Mouse (Mus musculus) CD4-positive, CD25-positive, alpha-beta regulatory T cell, adult 2 months (primary cell): Measurements from ENCODE around the gene Nelfe.

Experiments
- DNase-seq: peaks from one replicate; pipeline ENCODE4 v3.0.0-alpha.2; 2012; ENCODE audit warnings: low read depth, low spot score

The Nelfe gene

GRCm38 (mm10) chr17:34847192-34847591 lies 3.0 kb upstream of the Nelfe start:
- DNase-seq = no peak

- no peak for DNase-seq
Observed at GRCm38 (mm10) chr17:34847615-34848014, 2.6 kb upstream of the Nelfe start.

GRCm38 (mm10) chr17:34850517-34851125 lies 430 bp downstream of the Nelfe start:
- no peak for DNase-seq

- DNase-seq = no peak
Observed at GRCm38 (mm10) chr17:34853511-34853910, 3.3 kb downstream of the Nelfe start.

- no peak for DNase-seq
Observed at GRCm38 (mm10) chr17:34854761-34855160, 4.6 kb downstream of the Nelfe start.

GRCm38 (mm10) chr17:34855825-34856224 lies 5.6 kb downstream of the Nelfe start:
- peak; percentile 73 for DNase-seq

- no peak for DNase-seq
Observed at GRCm38 (mm10) chr17:34858670-34859069, 8.5 kb downstream of the Nelfe start.

GRCm38 (mm10) chr17:34860514-34860913 lies 10.3 kb downstream of the Nelfe start:
- no peak for DNase-seq

- no peak for DNase-seq
Observed at GRCm38 (mm10) chr17:34861704-34862415, 11.7 kb downstream of the Nelfe start.

- DNase-seq = no peak
Observed at GRCm38 (mm10) chr17:34862416-34863081, 12.4 kb downstream of the Nelfe start, which contains the start of gene Cfb. TSS of gene Cfb (minus strand) at chr17:34862518.

GRCm38 (mm10) chr17:34865981-34866380 lies 15.8 kb downstream of the Nelfe start:
- DNase-seq = no peak

GRCm38 (mm10) chr17:34874321-34874720 lies 24.1 kb downstream of the Nelfe start:
- DNase-seq = no peak

GRCm38 (mm10) chr17:34879336-34879879 lies 29.2 kb downstream of the Nelfe start, which contains the start of gene Zbtb12:
TSS of gene Zbtb12 (plus strand) at chr17:34879483.
- DNase-seq = peak; percentile 58

GRCm38 (mm10) chr17:34881166-34881565 lies 31.0 kb downstream of the Nelfe start:
- DNase-seq = no peak

GRCm38 (mm10) chr17:34881683-34882310 lies 31.6 kb downstream of the Nelfe start, which contains the start of gene Gm20547:
TSS of gene Gm20547 (minus strand) at chr17:34882042.
- DNase-seq = no peak

GRCm38 (mm10) chr17:34883332-34883731 lies 33.1 kb downstream of the Nelfe start:
- DNase-seq = no peak

- DNase-seq = no peak
Observed at GRCm38 (mm10) chr17:34884704-34885103, 34.5 kb downstream of the Nelfe start.

GRCm38 (mm10) chr17:34885615-34886014 lies 35.4 kb downstream of the Nelfe start:
- no peak for DNase-seq

- DNase-seq = no peak
Observed at GRCm38 (mm10) chr17:34887942-34888341, 37.8 kb downstream of the Nelfe start.

GRCm38 (mm10) chr17:34890074-34890743 lies 40.0 kb downstream of the Nelfe start:
- no peak for DNase-seq

GRCm38 (mm10) chr17:34891377-34891776 lies 41.2 kb downstream of the Nelfe start:
- peak; percentile 40 for DNase-seq
